Mouse (Mus musculus) spleen, postnatal 36 days (tissue): ENCODE results near the gene Ak2.
A peak's percentile ranks its signal among the peaks of the same experiment; 100 is the strongest.

ENCODE experiments used
- DNase-seq, 2 experiments: peaks; one replicate each; pipeline ENCODE4 v3.0.0; 2022; ENCODE audit warnings: low spot score in 2 of 2, mixed read lengths in 1 of 2

Gene Ak2

DNA sequence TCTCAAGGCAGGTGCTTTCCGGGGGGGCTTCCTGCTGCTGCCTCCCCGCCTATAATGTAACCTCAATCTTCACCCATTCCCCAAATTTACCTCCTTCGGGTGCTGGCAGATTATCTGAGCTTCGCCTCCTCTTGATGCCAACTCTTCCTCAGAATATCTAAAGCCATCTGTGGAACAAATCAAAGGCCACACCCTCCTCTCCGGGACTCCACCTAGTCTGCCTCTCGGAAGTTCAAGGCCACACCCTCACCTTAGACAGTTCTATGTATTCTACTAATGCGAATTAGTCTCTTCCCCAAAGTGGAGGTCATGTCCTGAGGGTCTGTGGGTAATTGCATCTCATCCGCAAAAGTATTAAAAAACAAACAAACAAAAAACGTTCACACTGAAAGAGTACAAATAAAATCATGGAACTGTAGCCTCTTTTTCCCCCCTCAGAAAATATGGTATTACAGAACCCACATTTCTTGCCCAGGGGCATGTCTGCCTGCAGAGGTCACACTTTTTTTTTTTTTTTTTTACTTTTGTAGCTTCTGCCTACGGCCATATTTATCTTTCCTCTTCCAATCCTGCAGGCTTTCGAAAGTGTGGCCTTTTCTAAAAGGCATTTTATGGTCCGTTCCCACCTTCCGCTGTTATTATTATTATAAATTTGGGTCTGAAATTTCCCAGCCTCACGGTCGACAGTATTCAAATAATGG lies 56.1 kb downstream of the Ak2 start:
- no peak for DNase-seq

DNA sequence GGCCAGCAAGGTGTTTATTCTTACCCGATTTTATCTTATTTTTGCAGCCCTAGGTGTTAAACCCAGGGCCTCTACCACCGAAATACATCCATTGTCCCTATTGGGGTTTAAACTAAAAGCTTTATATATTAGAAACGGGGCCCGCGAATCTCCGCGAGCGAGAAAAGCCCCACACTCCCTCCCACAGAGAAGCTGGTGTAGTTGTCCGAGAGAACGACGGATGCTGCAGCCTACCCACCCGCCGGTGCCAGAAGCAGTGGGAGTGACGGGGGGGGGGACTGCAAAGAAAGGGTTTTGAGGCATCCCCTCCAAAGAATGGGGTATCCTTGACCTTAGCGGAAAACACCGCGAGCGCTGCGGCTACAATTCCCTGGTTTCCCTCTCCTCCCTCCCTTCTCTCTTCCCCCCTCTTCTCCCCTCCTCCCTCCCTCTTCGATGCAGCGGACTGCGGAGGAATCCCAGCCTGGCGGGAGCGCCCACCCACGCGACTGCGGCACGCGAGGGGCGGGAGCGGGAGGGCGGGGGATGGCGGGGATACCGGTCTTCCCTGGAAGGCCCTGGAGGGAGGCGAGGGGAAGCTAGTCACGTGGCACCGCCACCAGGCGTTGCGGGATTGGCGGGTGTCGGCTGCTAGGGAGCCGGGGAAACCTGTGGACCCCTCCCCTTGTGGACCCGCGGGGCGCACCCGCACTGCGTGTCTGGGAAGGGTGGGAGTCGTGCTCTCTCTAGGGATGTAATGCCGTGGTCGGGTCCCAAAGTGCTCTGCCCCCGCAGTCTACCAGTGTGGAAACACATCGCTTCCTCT lies 56.9 kb downstream of the Ak2 start:
- DNase-seq, result peak; percentile 34 to 36

DNA sequence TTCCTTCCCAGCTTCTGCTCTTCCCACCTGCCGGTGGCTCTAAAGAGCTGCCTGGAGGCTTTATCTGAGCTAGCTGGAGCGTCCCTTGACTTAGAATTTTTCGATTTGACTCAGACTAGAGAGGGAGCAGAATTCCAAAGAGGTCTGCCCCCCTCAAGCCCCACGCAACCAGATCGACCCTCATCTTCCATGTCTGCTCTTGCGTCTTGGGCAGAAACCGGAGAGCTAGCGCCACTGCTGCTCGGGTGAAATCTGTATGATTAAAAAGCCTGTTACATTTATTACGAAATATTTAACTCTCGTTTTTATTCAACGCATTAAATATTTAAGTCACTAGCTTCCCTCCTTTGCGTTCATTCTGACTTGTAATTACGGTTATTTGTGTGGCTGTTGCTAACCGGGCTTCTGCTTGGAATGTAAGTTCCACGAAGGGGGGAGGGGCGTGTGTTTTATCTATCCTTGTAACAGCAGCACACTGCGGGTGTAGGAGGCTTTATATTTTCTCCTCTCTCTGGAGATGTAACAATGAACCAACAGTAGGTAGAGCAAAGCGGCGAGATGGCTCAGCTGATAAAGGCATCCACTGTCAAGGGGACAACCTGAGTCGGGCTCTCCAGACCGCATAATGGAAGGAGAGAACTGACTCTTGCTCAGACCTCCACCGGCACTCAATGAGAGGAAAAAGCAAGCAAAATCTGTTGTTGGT lies 57.7 kb downstream of the Ak2 start:
- DNase-seq, result no peak

DNA sequence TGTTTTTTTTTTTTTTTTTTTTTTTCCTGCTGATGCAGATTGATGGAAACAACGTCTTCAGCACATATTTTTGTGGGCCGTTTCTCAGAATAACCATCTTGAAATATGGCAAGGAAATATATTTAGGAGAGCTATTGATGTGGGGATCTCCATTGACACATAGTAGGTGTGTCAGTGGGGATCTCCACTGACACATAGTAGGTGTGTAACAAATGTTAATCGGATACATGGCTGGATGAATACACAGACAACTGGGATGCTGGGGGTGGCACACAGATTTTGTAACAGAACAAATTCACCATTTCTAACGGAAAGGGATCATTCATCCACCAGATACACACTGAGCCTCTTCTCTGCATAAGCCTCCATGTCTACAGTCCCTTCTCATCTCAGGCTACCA lies 58.6 kb downstream of the Ak2 start:
- no peak for DNase-seq

DNA sequence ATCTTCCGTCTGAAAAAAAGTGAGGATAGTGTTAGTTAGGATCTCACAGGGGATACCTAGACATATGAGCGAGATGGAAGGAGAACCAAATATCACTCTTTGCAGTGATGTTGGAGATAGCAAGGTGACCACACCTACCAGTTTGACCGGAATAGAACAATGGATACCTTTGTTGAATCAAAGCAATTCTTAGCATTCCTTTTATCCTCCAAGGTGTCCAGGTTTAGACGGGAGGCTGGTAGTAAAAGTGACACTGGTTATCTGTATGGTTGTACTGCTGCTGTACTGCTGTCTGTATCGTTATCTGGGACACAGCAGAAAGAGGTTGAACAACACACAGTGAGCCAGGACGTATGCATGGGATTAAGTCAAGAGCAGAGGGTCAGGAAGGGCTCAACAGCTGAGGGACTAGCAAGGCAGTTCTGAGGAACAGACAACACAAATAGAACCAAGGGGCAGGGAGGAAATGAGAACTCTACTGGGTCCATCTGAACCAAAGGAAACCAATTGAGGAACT lies 59.2 kb downstream of the Ak2 start:
- DNase-seq, result no peak

DNA sequence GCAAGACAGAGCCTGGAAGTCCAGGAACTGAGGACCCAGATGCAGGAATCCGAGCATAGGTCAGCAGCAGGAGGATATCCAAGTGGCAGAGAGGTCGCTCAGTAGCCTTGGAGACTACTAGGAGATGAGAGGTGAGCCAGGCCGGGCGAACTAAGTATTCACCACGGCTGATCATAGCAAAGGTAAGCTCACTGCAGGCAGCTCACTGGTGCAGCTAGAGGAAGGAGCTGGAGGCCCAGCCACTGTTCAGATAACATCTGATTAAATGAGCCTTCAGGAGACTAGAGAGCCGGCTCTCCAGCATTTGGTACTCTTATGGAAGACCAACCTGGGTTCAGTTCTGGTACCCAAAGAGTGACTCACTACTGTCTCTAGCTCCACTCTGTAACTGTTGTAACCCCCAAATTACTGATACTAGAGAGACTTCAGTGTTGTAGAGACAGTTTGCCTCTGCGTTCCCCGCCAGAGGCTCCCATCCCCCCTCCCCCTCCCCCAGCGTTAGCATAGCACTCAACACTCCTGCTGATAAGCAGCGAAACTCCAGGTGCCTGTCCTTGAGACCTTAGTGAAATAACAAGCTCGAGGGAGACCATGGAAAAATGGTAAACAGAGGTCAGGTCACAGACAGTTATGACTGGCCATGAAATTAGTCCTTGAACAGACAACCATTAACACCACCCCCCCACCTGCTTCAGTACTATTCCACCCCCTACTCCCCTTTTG lies 59.9 kb downstream of the Ak2 start:
- DNase-seq, result no peak

DNA sequence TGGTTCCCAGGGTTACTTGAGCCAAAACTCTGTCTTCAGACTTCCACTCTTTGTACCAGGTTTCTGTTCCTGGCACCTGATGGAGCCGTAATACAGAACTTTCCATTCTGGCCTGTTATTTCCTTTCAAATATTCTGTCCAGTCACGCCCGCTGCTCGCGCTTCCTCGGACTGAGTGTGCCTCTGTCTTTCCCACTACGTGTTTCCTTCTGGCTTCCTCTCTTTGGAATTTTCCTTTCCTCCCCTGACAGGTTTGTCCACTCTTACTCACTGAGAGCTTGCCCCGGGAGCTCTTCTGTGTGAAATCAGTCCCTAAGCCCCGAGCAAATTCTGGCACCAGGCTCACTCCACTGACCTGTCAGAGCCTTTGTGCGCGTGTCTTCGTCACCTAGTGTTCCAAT lies 63.0 kb downstream of the Ak2 start:
- DNase-seq, result no peak

DNA sequence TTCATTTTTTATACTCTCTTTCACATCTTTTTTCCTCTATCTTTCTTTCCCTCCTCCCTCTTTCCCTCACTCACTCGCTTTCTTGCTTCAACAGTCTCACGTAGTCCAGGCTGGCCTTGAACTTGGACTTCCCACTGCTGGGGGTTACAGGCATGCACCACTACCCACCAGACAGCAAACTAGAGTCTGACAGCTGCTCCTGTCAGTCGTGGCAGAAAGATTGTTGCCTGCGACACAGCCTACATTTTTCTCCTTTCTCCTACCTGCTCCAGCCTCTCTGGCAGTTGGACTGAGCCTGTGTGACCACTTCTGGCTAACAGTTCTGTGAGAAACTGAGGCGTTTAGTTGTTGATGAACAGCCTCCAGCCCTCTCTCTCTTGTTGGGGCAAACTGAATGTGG lies 63.8 kb downstream of the Ak2 start:
- no peak for DNase-seq

DNA sequence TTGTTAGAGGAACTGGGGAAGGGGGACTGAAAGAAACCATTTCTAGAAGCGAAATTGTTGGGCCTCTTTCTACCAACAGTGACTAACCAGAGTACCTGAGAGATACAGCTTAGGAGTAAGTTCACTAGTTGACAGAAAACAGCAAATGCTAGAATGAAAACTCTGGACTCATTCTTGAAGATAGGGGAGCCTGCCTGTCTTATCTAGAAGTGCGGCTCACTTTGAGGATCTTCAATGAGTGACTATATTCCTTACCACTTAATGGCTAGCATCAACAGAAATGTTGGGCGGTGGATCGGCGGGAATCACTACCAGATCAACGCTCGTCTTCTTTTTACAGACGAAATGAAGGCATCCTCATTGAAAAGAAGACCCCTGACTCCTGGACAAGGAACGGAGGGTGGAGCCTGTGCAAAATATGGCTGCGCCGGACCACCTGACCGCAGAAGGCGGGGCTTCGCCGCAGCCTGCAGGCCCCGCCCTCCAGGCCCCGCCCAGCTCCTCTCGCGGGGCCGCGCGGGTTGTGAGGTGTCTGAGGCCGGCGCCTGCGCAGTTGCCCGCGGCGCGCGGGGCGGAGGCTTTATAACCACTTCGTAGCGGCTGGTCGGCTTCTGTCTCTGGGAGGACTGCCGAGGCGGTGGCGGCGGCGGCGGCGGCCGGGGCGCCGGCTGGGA lies 65.9 kb downstream of the Ak2 start:
- DNase-seq, result peak; percentile 96 to 97

DNA sequence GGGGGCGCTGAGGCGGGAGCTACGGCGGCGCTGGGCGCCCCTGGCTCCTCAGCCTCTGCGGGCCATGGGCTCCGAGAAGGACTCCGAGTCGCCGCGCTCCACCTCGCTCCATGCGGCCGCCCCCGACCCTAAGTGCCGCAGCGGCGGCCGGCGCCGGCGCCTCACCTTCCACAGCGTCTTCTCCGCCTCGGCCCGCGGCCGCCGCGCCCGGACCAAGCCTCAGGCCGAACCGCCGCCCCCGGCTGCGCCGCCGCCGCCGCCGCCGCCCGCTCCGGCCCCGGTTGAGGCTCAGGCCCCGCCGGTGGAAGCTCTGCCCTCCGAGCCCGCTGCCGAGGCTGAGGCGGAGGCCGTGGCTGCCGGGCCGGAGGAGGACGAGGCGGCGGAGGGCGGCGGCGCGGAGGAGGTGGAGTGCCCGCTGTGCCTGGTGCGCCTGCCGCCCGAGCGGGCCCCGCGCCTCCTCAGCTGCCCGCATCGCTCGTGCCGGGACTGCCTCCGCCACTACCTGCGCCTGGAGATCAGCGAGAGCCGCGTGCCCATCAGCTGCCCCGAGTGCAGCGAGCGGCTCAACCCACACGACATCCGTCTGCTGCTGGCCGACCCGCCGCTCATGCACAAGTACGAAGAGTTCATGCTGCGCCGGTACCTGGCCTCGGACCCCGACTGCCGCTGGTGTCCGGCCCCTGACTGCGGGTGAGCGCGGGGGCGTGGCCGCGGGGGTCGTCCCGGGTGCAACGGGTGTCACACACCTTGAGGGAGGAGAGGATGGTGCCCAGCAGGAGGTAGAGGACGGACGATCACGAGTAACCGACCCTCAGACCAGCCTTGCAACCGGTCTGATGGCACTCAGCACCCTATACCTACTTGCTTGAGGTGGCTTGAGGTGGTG lies 66.7 kb downstream of the Ak2 start, which contains the start of gene Rnf19b:
Rnf19b (plus strand) TSS at position 65 of the 886 bp plus-strand sequence.
- peak; percentile 46 to 50 for DNase-seq

DNA sequence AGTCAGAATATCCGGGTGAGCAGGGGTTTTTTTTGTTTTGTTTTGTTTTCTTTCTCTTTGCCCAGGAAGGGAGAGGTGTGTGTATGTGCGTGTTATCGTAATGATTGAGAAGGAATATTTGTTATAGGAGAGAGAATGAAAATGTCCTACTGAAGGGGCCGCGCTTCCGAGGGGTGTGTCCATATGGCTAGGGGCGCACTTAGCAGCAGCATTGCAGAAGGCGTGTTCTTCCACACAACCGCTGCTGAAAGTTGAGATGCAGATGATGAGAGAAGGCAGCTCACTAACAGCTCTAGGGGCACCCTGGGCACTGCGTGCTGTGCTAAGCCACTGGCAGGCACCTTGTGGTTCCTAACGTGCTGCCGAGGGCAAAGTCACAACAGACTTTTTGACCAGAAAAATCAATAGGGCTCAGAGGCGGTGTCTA lies 67.4 kb downstream of the Ak2 start:
- peak; percentile 42 to 51 for DNase-seq

DNA sequence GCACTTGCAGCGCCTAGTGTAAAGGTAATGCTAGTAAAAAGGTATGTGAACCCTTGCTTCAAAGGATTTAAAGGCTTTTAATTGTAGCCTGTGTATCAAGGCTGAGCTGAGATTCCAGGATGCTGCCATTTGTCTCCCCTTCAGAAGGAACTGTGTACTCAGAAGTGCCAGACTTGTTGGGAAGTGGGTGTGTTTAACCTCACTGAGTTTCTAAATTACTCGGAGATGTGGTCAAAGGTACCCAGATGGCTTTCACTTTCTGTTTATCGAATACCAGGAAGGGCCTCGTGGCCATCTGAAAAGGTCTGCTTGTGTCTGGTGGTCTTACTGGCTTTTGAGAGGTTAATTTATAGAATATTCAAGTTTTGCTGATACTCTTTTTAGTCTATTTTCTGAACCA lies 68.2 kb downstream of the Ak2 start:
- DNase-seq, result peak; percentile 45 to 57
